Mouse (Mus musculus) colon, adult 2 months (tissue): Measurements from ENCODE around the gene Casr. TPM values are rescaled to one million over a fixed set of nuclear protein-coding genes. Genes with fewer than 3 reads are reported as not detected.

Source experiments
- polyA plus RNA-seq: library from polyadenylated mRNA; depleted of rRNA; stranded (reverse); fragments of >200 nt; gene quantifications from 2 replicates; pipeline ENCODE4 v1.2.3, GENCODE M21; 2012; rRNA removed

Casr gene
- polyA plus RNA-seq, result 0.07 and 0.10 TPM in 2 replicates

GRCm38 (mm10) chr16:36561386-36562338, at the start of gene Casr:
Casr (minus strand) TSS chr16:36562141.

DNA sequence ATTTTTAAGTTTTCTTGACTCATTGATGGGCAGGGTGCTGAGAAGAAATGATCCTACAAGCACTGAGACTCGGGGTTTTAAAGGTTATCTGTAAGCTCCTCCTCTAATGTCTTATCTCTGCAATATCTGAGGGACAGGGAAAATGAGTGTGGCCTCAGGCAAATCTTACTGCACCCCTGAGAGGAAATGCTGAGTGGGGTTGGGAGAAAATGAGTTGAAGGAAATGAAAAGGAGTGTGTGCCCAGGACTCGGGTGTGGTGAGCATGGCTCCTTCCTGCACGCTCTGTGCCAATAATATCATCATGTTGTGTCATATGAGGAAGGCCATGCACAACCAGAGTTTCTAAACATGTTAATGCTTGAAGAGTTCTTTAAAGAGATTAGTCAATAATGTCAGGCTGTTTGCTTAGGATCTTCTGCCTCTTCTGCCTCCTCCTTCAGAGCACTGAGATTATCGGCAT, 106.6 kb downstream of the Casr start, which contains the start of gene Stfa3:
Gene Stfa3, minus strand, starts transcription at position 51 of the 461 bp plus-strand sequence.

Other genes starting within 250 kb of the Casr start
- not detected in 2 replicates for gene BC117090, start 227.8 kb downstream of the Casr start, polyA plus RNA-seq
- not detected in 2 replicates for gene BC100530, start 194.4 kb downstream of the Casr start, polyA plus RNA-seq
- gene Stfa2, start 153.7 kb downstream of the Casr start, polyA plus RNA-seq, result not detected in 2 replicates
- not detected in 2 replicates for gene Stfa3, start 106.7 kb downstream of the Casr start, polyA plus RNA-seq
- gene Cd86, start 103.9 kb upstream of the Casr start, polyA plus RNA-seq, result 0.52 and 0.78 TPM in 2 replicates
- 175 and 200 TPM in 2 replicates for gene Ildr1, start 131.8 kb upstream of the Casr start, polyA plus RNA-seq
- gene Slc15a2, start 222.8 kb upstream of the Casr start, polyA plus RNA-seq, result 0.68 and 2.3 TPM in 2 replicates